Mouse (Mus musculus): ENCODE measurements around the gene Tap1.

GRCm38 (mm10) chr17:34172528-34172927 lies 14.8 kb upstream of the Tap1 start:
- TF ChIP-seq CTCF (IDR thresholded peaks at IDR 0.05; ENCODE audit: low read depth, low read length) (no peak), POLR2A (IDR thresholded peaks at IDR 0.05; ENCODE audit: extremely low read depth, insufficient read depth, low read length) (no peak)
